Mouse (Mus musculus): ENCODE measurements around the gene Plxna2. TPM values are rescaled to one million over a fixed set of nuclear protein-coding genes. Genes with fewer than 3 reads are reported as not detected.
A peak's percentile ranks its signal among the peaks of the same experiment; 100 is the strongest.

The Plxna2 gene
- 2.8 and 3.6 TPM in 2 replicates for polyA plus RNA-seq (2012; ENCODE audit: insufficient read depth, insufficient read length, missing spikeins)

GRCm38 (mm10) chr1:194617918-194618317 lies at the start of gene Plxna2:
Gene Plxna2, plus strand, starts transcription at chr1:194618218.
- peak within 1 kb of the TSS; percentile 96 for H3K4me3 ChIP-seq (ENCODE audit: insufficient read depth, low read length)
- H3K4me1 ChIP-seq (ENCODE audit: control insufficient read depth, insufficient read depth, low read length) = peaks cover 10% of the 10 kb centered on the region
- no peak for TF ChIP-seq CTCF (IDR thresholded peaks at IDR 0.05; ENCODE audit: low read depth, low read length)
- TF ChIP-seq POLR2A (IDR thresholded peaks at IDR 0.05; ENCODE audit: borderline replicate concordance, low read depth, low read length) = no peak
- H3K27ac ChIP-seq (ENCODE audit: insufficient read depth, low read depth, low read length) = no peak within 1 kb of the TSS

DNA sequence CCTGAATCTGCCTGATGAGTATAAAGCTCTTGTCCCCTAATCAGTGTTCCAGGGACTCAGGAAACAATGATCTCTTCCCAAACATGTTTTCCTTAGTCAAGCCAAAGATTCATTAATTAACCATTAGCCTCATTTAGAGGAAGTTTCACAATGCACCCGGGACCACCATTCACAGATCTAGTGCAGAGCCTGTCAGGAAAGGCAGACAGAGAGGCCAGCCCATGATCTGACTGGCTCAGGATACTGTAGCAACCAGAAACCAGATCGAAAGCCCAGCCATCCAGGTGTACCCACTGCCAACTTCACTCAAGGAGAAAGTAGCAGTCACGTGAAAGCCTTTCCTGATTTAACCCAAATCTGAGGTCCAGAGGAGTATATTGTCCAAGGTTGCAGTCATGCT lies 44.1 kb upstream of the Plxna2 start:
- H3K27ac ChIP-seq (ENCODE audit: insufficient read depth, low read depth, low read length) = no peak overlapping the region
- no peak for TF ChIP-seq CTCF (IDR thresholded peaks at IDR 0.05; ENCODE audit: low read depth, low read length)
- TF ChIP-seq POLR2A (IDR thresholded peaks at IDR 0.05; ENCODE audit: borderline replicate concordance, low read depth, low read length) = no peak
- no peaks in the 10 kb centered on the region for H3K4me1 ChIP-seq (ENCODE audit: control insufficient read depth, insufficient read depth, low read length)
- no peak overlapping the region for H3K4me3 ChIP-seq (ENCODE audit: insufficient read depth, low read length)

DNA sequence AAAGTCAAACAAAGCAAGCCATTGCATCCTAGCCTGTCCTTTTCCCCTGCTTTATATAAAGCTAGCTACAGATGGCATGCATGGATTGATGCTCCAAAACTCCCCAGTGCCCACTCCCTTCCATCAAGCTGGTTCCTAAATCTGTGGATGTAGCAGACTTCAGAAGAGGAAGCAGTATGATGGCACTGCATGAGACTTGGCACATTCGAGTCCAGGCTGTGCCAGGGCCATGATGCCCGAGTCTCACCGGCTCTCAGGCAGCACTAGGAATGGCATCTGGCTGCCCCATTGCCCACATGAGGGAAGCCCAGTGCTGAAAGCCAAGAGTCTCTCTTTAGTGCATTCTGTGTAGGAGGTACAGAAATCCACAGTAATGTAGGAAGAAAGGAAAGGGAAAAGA lies 39.7 kb upstream of the Plxna2 start:
- TF ChIP-seq CTCF (IDR thresholded peaks at IDR 0.05; ENCODE audit: low read depth, low read length) (no peak), POLR2A (IDR thresholded peaks at IDR 0.05; ENCODE audit: borderline replicate concordance, low read depth, low read length) (no peak)
- Histone ChIP-seq H3K27ac (ENCODE audit: insufficient read depth, low read depth, low read length) (no peak overlapping the region), H3K4me3 (ENCODE audit: insufficient read depth, low read length) (no peak overlapping the region), H3K4me1 (ENCODE audit: control insufficient read depth, insufficient read depth, low read length) (no peaks in the 10 kb centered on the region)

- Histone ChIP-seq H3K27ac (ENCODE audit: insufficient read depth, low read depth, low read length) (no peak overlapping the region), H3K4me1 (ENCODE audit: control insufficient read depth, insufficient read depth, low read length) (no peaks in the 10 kb centered on the region), H3K4me3 (ENCODE audit: insufficient read depth, low read length) (no peak overlapping the region)
- TF ChIP-seq POLR2A (IDR thresholded peaks at IDR 0.05; ENCODE audit: borderline replicate concordance, low read depth, low read length) (no peak), CTCF (IDR thresholded peaks at IDR 0.05; ENCODE audit: low read depth, low read length) (no peak)
These were observed 37.5 kb upstream of the Plxna2 start for GRCm38 (mm10) chr1:194580539-194580938.

- TF ChIP-seq POLR2A (IDR thresholded peaks at IDR 0.05; ENCODE audit: borderline replicate concordance, low read depth, low read length) (no peak), CTCF (IDR thresholded peaks at IDR 0.05; ENCODE audit: low read depth, low read length) (no peak)
- H3K27ac ChIP-seq (ENCODE audit: insufficient read depth, low read depth, low read length) = no peak overlapping the region
- no peaks in the 10 kb centered on the region for H3K4me1 ChIP-seq (ENCODE audit: control insufficient read depth, insufficient read depth, low read length)
- H3K4me3 ChIP-seq (ENCODE audit: insufficient read depth, low read length) = no peak overlapping the region
These were observed 31.3 kb upstream of the Plxna2 start for GRCm38 (mm10) chr1:194586670-194587069.

DNA sequence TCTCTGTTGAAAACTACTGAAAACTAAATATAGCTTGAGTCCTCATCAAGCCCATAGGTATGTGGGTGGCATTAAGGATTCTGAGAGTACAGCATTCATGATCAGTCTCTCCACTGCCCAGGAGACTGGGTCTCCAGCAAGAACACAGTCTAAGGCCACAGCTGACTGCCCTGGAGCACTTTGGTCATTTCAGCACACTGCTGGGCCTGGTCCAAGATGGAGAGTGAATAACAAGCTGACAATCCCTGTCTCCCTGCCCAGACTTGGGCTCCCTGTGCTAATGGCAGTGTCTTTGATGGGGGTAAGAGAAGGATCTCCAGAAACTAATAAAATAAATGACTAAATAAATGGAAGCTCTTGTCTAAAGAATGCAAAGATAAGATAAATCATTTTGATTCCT lies 30.5 kb upstream of the Plxna2 start:
- TF ChIP-seq CTCF (IDR thresholded peaks at IDR 0.05; ENCODE audit: low read depth, low read length) = no peak
- TF ChIP-seq POLR2A (IDR thresholded peaks at IDR 0.05; ENCODE audit: borderline replicate concordance, low read depth, low read length) = no peak
- H3K4me1 ChIP-seq (ENCODE audit: control insufficient read depth, insufficient read depth, low read length) = no peaks in the 10 kb centered on the region
- H3K27ac ChIP-seq (ENCODE audit: insufficient read depth, low read depth, low read length) = no peak overlapping the region
- H3K4me3 ChIP-seq (ENCODE audit: insufficient read depth, low read length) = no peak overlapping the region

DNA sequence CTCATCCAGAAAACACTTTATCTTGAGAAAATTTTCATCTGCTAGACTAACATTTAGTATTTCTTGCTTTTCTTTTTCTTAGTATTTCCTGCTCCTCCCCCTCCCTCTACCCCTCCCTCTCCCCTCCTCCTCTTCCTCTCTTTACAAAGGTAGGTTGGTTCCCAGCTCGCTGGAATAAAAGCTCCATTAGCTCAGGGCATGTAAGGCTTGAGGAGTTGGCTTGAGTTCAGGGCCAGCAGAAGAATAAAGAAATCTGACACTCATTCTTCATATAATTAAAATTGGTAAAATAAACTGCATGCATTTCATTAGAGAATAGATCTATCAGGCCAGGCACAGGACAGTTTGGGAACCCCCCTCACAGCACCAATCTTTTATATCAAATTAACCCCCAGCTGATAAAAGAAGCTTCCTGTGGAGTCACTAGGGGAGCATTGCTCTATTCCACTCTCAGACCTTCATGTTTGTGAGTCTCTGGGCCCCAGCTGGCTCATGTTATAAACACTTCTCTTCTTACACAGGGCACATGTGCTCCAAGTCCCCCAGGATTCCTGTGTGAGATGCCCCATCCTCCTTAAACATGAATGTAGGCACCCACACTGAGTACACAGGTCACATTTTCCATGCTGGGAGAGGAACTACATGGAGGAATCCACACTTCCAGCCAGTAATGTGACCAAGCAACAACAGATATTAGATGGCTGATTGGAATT lies 29.9 kb upstream of the Plxna2 start:
- no peak overlapping the region for H3K4me3 ChIP-seq (ENCODE audit: insufficient read depth, low read length)

GRCm38 (mm10) chr1:194588711-194589451 lies 29.1 kb upstream of the Plxna2 start:
- TF ChIP-seq CTCF (IDR thresholded peaks at IDR 0.05; ENCODE audit: low read depth, low read length) = no peak
- no peak for TF ChIP-seq POLR2A (IDR thresholded peaks at IDR 0.05; ENCODE audit: borderline replicate concordance, low read depth, low read length)
- H3K4me3 ChIP-seq (ENCODE audit: insufficient read depth, low read length) = no peak overlapping the region
- H3K4me1 ChIP-seq (ENCODE audit: control insufficient read depth, insufficient read depth, low read length) = no peaks in the 10 kb centered on the region
- no peak overlapping the region for H3K27ac ChIP-seq (ENCODE audit: insufficient read depth, low read depth, low read length)

More for the DNA sequence above, 29.9 kb upstream of the Plxna2 start:
- H3K27ac ChIP-seq (ENCODE audit: insufficient read depth, low read depth, low read length) = no peak overlapping the region
- TF ChIP-seq CTCF (IDR thresholded peaks at IDR 0.05; ENCODE audit: low read depth, low read length) (no peak), POLR2A (IDR thresholded peaks at IDR 0.05; ENCODE audit: borderline replicate concordance, low read depth, low read length) (no peak)
- H3K4me1 ChIP-seq (ENCODE audit: control insufficient read depth, insufficient read depth, low read length) = no peaks in the 10 kb centered on the region

DNA sequence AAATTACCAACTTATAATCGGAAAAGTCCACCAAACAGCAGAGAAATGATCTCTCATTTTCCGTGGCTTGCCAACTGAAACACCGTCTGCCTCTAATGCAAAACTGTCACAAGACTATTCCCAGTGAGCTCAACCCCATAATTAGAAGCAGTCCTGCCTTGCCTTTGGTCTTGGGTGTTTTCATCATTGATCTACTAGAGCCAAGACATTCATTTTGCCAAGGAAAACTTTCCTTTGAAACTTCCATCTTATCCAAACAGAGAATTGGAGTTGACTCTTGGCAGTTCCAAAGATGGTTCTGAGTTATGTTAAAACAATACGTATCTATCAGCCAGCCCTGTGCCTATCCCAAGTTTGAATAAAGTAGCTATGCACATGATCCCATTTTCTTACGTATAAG lies 24.9 kb upstream of the Plxna2 start:
- TF ChIP-seq POLR2A (IDR thresholded peaks at IDR 0.05; ENCODE audit: borderline replicate concordance, low read depth, low read length) (no peak), CTCF (IDR thresholded peaks at IDR 0.05; ENCODE audit: low read depth, low read length) (no peak)
- Histone ChIP-seq H3K4me1 (ENCODE audit: control insufficient read depth, insufficient read depth, low read length) (no peaks in the 10 kb centered on the region), H3K4me3 (ENCODE audit: insufficient read depth, low read length) (no peak overlapping the region), H3K27ac (ENCODE audit: insufficient read depth, low read depth, low read length) (no peak overlapping the region)
